Mouse (Mus musculus) adrenal gland, postnatal 25 days (tissue): ENCODE results near the gene Ugt1a6b. TPM values are rescaled to one million over a fixed set of nuclear protein-coding genes. Genes with fewer than 3 reads are reported as not detected.
"Not testable (repeated sequence)": the region's sequence is repeated elsewhere in the genome, so short reads cannot be mapped to it uniquely, and the experiment has no call there.

ENCODE experiments used
- DNase-seq: peaks from one replicate; pipeline ENCODE4 v3.0.0; 2021; ENCODE audit warnings: mixed read lengths
- total RNA-seq: library from RNA; stranded (reverse); gene quantifications from 2 replicates; pipeline ENCODE4 v1.2.3, GENCODE M21; 2021

Ugt1a6b gene
- total RNA-seq, 1 experiment from 2014 or later: 7.0 TPM

DNA sequence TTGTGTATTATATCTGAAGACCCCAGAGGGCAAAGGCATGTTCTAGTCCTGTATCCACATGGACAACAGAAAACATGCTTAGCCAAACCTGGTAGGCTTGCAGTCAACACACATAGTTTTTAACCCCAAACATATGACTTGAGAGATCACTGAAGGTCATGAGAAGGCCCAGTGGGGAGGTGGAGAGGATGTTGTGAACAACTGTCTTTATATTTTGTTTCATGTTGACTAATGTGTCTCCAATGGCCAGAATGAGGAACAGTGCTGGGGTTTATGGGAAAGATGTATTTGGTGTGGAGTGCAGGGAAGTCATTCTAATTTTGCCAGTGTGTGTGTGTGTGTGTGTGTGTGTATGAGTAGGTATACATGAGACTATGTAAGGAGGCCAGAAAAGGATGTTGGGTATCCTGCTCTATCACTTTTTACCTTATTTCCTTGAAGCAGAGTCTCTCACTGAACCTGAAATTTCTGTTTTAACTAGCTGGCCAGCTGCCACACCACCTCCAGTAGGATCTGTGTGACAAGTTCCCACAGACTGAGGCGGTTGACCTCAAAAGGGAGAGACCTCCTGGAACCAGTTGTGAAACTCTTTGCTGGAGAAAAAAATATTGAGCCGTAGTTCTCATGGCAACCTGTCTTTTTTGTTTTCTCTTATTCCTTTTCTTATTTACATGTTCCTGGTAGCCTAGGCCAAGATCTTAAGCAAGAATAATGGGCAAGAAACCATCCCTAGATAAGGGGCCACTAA, 121.2 kb downstream of the Ugt1a6b start:
- no peak for DNase-seq

DNA sequence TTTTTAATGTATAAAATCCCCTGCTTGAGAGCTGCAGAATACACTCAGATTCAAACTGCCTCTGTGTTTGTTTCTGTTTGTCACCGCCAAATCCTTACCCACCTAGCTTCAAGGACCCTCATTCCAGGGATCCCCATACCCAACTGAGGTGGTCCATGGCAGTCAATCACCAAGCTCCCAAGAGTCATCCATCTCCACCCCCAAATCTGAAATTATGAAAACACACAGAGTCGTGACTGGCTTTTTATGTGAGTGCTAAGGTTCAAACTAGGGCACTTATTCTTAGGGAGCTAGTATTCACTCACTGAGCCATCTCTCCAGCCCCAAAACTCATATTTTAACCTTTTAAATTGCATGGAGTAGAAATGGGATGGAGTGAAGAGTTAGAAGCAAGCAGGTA, 122.2 kb downstream of the Ugt1a6b start:
- DNase-seq: not testable (repeated sequence)

DNA sequence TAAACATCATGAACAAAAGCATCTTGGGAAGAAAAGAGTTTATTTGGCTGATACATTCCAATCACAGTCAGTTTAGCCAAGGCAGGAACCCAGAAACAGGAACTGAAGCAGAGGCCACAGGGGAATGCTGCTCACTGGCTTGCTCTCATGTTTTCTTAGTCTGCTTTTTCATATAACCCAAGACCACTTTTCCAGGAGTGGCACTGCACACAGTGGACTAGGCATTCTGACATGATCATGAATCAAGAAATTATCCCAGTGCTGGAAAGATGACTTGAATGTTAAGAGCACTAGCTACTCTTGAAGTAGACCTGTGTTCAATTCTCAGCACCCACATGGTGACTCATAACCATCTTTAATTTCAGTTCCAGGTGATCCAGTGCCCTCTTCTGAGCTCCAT, 122.7 kb downstream of the Ugt1a6b start:
- DNase-seq: no peak

DNA sequence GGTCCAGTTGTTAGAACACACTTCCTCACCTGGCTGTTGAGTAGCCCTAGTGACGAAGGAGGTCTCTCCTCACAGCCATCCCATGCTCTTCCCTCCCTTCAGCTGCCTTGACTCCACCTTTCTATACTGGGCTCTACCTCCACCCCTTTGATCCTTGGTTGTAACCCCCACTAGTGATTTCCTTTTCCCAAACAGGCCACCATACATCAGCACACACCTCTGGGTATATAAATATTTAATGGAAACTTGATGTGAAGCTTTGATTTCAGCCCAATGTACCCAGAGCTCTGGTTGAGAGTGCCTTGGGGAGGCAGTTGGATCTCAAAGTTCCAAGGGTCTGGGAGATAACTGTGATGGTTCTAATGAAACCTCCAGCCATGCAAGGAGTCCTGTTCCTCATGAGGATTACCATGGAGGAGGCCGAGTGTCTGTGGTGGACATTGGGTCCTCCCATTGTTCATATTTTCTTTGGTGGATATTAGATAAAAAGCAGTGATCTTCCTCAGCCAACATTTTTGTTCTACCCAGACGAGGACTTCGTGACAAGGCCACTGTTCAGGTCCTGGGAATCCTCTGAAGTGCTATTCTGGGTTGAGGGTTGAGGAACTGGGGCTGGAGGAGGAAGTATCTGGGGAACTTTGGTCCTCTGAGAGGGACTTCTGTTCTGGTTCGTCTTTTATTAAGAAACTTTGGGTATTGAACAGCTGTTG, 123.8 kb downstream of the Ugt1a6b start, which contains the start of gene Mroh2a:
Mroh2a (plus strand) TSS at position 317 of the 710 bp plus-strand sequence.
- no peak for DNase-seq

DNA sequence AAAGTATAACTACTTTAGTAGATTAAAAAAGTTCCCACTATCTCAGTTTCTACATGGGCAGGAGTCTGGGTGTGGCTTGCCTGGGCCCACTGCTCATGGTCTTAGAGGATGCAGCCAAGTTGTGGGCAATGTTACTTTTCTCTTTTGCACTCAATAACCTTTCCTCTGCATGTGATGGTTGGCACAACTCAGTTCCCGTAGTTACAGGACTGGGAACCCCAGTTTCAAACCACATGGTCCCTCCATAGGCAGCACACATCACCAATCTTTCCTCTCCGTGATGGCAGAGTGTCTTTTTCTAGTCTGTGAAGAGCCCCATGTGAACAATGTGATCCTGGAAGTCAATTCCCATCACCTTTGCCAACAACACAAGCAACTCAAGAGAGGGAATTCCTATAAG, 124.4 kb downstream of the Ugt1a6b start:
- DNase-seq: no peak

DNA sequence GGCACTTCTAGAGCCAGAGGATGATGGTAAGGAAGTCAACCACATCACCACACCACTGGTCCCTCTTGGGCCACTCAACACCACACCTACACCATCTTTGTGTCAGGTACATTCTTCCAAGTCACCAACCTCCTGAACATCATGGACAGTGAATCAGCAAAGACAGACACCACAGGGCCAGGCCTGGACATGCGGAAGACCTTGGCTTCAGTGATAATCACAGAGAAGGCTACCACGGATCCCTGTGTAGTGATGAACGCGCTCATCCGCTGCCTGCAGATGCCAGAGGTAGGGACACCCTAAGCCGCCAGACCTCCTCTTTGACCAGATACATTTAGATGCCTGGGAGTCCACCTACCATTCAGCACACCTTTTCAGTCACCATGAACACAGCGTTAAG, 125.1 kb downstream of the Ugt1a6b start:
- no peak for DNase-seq

DNA sequence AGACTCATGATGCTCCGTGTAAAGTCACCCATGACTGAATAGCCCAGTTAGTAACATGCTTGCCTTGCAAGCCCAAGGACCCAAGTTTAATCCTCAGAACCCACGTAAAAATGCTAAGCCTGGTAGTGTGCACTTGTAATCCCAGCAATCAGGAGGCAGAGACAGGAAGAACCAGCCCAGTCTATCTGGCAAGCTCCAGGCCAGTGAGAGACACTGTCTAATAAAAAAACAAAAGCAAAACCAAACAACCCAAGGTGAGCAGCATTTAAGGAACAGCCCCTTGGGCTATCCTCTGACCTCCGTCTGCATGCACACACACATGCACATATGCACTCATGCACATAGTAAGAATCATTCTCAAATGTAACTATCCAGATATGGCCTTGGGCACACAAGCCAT, 126.5 kb downstream of the Ugt1a6b start:
- DNase-seq: no peak

DNA sequence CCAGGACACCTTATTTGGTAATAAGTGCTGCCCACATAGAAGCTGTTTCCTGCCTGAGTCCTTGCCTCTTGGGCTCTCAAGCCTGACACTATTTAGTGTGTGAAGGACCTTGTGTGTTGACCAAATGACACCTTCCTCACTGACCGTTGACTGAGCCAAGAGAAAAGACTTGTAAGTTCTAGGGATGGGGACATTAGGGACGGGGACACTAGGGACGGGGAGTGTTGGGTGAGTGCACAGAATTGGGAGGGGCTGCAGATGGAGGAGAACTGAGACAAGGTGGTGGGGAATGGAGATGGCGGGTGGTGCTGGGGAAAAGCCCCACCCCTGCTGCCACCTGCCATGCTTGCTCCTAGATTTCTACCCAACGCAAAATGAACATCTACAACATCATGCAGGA, 126.9 kb downstream of the Ugt1a6b start:
- no peak for DNase-seq

DNA sequence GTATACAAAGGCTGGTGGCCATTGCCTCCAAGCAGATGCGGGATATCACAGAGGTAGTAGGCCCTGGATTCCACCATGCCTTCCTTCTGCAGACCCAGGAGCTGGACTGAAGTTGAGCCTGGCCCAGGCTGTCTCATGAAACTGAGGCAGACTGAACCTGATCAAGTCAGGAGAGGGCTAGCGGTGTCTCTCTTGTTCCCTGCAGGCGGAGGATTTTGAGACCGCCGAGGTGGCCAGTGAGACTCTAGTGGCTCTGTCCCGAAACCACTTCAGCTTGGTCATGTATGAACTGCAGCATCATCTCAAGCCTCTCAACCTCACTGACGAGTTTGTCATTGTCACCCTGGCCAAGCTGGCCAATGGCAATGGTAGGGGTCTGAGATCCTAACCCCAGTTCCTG, 127.4 kb downstream of the Ugt1a6b start:
- no peak for DNase-seq

DNA sequence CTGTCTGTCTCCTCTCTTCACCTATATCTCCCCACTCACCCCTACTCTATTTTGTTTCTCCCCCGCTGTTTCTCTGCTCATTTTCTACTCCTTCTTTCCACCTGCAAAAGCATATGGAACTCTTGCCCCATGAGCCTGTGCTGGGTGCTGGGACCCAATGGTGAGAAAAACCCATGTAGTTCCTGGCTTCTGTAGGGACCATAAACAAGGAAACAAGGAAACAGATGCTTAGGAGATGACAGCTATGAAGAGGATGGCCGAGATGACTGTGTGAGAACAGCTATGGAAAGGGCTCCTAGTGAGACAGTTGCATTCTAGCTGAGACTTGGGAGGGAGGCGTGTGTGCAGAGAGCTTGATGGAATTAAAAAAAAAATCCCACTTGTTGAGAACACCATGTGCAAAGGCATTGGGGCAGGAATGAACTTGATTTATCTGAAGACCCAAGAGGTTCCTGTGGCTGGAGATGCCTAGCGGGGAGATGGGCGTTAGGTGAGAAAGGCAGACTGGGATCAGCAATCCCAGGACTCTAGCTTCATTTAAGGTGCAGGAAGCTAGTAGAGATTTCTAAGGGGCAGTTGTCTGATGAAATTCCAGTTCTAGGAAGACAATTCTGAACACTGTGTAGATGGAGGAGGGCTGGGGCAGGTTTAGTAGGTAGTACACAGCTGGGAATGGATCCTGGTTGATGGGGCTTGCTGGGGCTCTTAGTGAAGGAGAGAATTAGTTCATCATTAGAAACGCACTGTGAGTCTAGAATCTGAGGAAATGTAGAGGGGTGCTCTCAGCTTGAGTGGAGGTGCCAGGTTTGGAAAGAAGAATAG, 128.1 kb downstream of the Ugt1a6b start:
- no peak for DNase-seq

DNA sequence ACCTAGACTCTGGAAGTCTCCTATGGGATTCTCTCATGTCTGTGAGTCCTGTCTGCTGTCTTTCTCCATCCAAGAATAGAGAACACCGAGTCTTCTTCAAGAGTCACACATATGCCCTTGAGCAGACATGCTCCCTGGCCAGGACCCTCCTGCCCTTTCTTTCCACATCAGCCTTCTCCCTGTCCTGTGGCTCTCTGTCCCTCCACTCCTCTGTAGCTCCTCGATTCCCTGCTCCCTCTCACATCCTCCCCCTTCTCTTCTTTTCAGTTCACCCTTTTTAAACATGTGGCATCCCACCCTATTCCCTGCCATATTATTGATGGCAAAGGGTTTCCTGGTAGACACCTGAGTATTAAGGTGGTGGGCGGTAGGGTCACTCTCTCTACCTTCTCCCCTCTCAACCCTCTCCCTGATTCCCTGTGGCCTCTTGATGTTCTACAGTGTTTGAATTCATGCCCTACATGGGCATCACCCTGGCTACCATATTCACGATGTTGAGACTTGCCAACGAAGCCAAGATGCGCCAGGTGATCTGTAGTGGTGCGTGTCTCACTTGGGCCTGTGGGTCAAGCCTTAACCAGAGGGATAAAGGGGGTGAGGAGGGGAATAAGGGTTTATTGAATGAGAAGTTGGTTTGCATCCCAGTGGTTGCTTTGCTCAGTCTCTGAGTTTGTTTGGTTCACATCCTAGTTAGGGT, 128.9 kb downstream of the Ugt1a6b start:
- DNase-seq: no peak

DNA sequence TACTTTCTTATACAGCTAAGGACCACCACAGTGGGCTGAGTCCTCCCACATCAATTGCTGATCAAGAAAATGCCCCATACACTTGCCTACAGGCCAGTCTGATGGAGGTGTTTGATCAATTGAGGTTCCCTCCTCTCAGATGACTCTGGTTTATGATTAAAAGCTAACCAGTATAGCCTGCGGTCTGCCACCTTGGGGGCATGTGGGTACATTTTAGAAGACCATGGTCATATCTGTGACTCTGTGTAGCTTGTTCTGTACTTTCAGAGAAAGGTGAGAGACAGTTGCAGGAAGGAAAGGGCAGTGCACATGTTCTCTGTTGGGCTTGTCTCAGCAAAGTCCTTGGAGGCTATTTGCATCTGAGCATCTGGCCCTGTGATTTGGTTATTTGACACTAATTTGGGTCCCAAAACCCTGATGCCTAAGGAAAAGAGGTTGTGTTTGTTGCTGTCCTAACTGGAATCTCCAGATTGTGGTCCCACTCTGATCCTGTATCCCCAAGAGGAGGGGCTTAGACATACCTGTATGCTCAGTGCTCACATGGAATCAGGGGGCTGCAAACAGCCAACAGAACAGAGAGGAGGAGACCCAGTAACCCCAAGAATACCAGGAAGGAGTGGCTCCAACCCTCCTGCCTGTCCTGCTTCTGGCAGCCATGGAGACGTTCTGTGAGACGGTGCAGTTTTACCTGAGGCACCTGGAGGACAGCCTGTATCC, 129.8 kb downstream of the Ugt1a6b start:
- no peak for DNase-seq

DNA sequence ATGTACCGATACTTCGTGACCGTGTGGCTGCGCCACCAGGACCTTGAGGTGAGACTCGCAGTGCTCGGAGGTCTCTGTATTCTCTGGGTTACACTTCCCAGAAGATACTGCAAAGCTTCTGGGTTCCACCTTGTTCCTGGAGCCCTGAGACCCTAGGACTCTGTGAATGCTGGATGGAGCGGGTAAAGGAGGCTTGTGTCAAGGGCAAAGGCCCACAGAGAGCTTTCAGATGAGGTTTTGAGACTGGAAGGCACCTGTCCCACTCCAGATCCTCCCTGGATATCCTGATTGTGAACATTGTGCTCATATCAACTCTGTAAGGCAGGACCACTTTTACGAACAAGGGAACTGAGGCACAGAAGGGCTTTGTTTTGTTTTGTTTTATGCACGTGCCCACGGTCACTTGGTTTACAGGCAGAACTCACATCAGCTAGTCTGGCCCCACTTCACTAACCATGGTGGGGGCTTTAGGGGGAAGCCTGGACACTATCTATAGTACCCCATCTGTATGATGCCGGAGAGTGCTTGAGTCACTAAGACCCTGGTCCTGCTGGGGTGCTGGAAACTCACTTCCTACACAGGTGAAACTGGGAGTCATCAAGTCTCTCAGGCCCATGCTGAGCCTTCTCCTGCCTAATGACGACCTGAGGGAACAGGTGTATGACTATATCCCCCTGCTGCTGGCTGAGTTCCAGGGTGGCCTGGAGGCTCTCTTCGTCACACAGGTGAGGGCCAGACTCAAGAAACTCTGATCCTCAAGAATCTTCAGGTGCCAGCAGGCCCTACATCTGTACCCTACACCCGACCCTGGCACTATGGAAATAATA, 130.6 kb downstream of the Ugt1a6b start:
- no peak for DNase-seq

DNA sequence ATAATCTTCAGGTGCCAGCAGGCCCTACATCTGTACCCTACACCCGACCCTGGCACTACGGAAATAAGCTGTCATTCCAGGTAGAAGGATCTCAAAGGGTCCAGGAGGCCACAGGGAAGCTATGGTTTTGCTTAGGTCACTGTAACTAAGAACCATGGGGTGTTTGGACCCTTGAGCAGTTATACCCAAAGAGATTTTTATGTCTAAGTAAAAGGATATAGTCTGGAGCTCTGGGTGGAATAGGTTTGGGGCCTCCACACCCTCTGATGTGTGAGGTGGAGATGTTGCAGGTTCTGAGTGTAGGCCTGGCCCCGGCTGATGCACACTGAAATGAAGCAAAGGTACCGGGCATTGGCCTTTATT, 131.2 kb downstream of the Ugt1a6b start:
- no peak for DNase-seq

DNA sequence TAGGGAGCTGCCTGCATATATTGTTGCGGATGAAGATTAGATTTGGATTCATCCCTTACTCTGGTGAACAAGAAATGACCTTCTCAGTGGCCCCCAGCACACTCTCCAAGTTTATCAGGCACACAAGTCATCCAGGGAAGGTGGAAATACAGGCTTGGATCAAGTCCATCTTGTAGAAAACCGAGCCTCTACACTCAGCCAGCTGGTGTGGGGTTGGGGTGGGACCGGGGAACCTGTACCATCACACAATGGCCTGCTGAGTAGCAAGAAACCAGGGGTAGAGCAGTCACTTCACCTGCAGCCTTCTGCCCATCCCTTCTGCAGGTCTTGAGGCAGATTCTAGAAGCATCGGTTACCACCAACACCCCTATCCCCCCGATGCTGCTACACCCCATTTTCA, 131.6 kb downstream of the Ugt1a6b start:
- no peak for DNase-seq

DNA sequence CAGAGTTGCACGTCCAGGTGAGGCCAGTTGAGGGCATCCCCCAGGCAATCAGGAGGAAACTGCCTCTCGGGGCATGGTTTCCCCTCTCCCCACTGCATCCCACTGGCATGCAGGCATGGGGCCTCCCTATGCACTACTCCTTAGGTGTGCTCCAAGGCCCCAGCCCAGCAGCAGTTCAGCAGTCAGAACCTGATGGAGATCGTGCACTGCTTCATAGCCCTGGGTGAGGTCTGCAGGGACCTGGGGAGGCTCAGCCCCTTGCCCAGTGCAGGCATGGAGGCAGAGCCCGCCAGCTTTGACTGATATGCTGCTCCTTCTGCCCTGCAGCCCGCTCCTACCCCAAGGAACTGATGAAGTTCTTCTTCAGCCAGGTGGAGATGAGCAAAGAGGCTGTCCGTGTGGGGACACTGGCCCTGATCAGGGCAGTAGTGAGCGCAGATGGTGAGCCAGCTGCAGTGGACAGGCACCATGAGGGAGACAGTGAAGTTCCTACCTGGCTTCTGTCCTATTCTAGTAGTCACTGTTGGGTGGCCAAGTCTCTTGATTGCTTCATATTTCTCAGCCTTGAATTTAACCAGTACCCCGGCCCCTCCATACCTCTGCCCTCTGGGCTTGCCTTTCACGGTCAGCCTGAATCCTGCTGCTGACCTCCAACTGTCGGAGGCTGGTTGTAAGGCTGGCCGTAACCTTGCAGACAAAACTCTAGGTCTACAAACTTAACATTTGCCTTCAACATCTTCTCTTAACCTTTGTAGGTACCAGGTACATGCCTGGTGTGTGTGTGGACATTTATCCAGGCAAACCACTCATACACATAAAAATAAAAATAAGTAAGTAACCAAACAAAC, 132.2 kb downstream of the Ugt1a6b start:
- no peak for DNase-seq

DNA sequence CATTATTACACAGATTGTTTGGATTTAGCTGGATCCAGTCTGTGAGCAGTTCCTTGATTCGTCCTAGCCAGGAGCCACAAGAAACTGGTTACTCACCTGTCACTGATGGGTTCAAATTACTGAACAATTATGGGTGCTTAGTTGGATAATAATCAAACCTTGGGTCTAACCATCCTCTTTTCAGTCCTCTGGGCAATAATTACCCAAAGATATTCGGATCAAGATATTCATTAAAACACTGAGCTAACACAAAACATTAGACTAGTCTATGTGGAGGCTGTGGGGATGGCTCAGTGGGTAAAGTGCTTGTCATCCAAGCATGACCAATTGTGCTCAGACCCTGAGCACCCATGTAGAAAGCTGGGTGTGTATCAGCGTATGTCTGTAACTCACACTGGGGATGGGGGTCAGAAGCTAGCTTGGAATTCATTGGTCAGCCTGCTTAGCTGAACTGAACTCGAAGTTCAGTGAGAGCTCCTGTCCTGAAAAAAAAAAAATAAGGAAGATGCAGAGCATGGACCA, 132.9 kb downstream of the Ugt1a6b start:
- DNase-seq: no peak

DNA sequence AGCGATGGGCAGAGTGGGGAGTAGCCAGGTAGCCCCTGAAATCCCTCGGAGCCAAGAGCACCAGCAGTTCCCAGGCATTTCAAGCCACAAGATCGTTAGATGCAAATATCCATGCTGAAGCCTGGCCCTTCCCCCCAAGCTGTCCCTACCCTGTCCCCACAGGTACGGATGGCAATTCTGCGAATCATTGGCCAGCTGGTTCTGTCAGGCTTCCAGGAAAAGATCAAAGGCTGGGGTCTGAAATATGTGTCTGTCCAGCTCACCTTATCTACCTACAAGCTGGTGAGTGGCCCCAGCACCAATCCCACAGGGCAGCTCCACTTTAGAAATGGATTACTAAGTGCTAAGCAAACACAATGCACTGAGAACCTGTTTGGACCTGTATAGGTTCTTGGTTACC, 134.3 kb downstream of the Ugt1a6b start:
- DNase-seq: no peak

DNA sequence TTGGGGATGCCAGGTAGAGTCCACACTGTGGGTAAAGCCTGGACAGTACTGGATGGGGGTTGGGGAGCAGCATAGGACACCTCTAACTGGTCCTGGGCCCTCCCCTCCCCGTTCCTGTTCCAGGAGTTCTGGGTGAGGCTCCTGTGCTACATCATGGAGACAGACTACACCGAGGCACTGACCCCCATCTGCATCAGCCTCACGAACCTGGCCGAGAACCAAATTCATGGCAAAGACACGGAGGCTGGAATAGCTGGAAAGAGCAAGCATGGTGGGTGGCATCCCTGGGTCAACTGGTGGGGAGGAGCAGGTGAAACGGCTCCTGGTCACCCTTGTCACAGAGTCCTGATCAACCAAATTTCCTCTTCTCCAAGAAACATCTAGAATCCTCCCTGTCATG, 135.7 kb downstream of the Ugt1a6b start:
- no peak for DNase-seq

DNA sequence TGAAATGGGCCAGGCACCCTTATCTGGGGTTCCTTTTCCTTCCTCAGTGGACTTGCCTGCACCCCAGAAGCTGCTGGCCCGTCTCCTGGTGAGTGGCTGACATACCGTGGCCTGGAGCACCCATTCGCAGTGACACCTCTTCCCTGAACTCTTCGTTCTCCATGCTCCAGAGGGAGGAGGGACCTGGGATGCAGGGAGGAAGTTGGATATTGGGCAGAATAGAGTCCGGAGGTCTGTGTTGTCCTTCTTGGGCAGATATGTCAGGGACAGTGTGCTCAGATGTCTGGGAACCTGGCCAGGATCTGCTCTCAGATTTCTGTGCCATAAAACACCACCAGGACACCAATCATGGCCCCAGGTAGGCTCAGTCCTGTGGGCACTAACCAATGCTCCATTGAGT, 137.0 kb downstream of the Ugt1a6b start:
- no peak for DNase-seq
